Mouse (Mus musculus) liver, embryonic 14.5 days (tissue): ENCODE data around the gene Mkks.

Experiments
- CTCF ChIP-seq: IDR thresholded peaks from 2 replicates; pipeline ENCODE4 v1.5.1; 2016; ENCODE audit warnings: antibody characterized with exemption, low read depth, control low read depth
- EP300 ChIP-seq: IDR thresholded peaks from 2 replicates; pipeline ENCODE4 v1.6.1; 2016; ENCODE audit warnings: antibody characterized with exemption, low read depth

GRCm38 (mm10) chr2:136832936-136833335 lies 58.3 kb downstream of the Mkks start:
- TF ChIP-seq CTCF (no peak), EP300 (no peak)
